Mouse (Mus musculus) layer of hippocampus, postnatal 36 days (tissue): Measurements from ENCODE around the gene Fcgrt. TPM values are rescaled to one million over a fixed set of nuclear protein-coding genes. Genes with fewer than 3 reads are reported as not detected.

Experiments
- DNase-seq, 2 experiments: peaks; one replicate each; pipeline ENCODE4 v3.0.0; 2022
- total RNA-seq, 2 experiments: library from RNA; stranded (reverse); gene quantifications; 2 replicates each; pipeline ENCODE4 v1.2.3; 2021

The Fcgrt gene
- total RNA-seq, 2 experiments from 2014 or later, result 16.7 to 18.5 TPM

GRCm38 (mm10) chr7:45082401-45083299, 21.0 kb downstream of the Fcgrt start:
- DNase-seq, result no peak

DNA sequence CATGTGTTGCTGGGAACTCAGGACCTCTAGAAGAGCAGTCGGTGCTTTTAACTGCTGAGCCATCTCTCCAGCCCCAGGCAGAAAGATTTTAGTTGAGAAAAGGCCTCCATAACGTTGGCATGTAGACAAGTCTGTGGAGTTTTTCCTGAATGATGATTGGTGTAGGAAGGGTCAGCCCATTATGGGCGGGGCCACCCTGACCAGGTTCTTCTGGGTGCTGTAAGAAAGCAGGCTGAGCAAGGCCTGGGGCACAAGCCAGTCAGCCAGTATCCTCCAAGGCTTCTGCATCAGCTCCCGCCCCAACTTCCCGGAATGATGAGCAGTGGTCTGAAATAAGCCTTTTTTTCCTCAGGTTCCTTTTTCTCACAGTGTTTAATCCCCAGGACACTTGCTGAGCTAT, 22.6 kb downstream of the Fcgrt start:
- DNase-seq, result no peak

DNA sequence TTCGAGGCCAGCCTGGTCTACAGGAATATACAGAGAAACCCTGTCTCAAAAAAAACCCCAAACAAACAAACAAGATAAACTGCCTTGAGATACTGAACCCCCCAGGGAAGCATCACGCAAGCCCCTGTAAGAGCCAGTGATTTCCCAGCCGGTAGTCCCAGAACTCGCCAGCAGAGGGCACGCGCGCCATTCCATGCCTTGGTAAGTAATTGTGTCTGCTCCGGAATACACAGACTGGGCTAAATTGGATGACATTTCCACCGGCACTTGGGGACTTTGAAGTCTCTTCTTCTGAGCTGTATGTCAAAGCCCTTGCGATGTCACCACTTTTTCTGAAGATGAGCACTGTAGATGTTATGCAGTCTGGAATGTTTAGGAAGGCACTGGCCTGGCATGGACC, 23.8 kb downstream of the Fcgrt start:
- DNase-seq, result peak; percentile 87 to 89

- peak; percentile 38 to 41 for DNase-seq
Measured at GRCm38 (mm10) chr7:45078513-45078912, 25.1 kb downstream of the Fcgrt start.

DNA sequence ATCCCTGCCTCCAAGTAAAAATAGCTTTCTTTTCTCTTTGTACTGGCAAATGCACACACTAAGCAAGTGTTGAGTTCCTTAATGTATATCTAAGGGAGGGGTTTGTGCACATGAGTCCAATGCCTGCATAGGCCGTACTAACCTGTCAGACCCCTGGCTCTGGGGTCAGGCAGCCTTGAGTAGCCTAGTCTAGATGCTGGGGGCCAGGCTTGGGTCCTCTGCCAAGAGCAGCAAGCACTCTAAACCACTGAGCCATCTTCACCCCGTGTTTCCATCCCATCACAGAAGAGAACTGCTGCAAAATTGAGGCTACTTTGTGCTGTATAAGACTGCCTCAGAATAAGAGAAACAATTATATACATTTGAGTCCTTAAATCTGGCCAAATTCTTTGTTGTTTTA, 25.8 kb downstream of the Fcgrt start:
- no peak for DNase-seq

GRCm38 (mm10) chr7:45077322-45077721, 26.3 kb downstream of the Fcgrt start:
- DNase-seq, result no peak

DNA sequence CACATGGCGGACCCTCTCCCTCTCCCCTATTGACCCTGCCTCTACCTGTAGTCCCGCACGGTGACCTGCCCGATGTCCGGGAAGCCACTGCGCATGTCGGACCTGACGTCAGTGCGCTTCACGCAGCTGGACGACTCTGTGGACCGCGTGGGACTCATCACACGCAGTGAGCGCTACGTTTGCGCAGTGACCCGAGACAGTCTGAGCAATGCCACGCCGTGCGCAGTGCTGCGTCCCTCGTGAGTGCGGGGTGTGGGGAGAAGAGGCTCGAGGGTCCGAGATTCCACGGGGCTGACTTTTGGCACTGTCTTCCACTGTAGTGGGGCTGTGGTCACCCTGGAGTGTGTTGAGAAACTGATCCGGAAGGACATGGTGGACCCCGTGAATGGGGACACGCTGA, 27.1 kb downstream of the Fcgrt start:
- no peak for DNase-seq

DNA sequence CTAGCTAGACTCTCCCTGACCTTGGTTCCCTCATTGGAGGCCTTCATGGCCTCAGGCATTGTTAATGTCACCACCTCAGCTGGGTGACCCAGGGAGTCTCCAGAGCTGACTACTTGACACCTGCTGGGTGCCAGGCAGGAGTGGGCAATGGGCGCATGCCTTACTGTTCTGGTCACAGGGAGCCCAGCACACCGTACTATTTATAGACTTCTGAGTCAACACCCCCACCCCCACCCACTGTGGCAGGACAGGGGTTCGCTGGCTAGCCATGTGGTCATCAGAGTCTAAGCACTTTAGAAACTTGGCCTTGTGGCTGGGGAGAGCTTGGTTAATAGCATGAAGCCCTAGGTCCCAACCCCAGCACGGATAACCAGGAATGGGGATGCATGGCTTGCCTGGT, 28.2 kb downstream of the Fcgrt start:
- no peak for DNase-seq

DNA sequence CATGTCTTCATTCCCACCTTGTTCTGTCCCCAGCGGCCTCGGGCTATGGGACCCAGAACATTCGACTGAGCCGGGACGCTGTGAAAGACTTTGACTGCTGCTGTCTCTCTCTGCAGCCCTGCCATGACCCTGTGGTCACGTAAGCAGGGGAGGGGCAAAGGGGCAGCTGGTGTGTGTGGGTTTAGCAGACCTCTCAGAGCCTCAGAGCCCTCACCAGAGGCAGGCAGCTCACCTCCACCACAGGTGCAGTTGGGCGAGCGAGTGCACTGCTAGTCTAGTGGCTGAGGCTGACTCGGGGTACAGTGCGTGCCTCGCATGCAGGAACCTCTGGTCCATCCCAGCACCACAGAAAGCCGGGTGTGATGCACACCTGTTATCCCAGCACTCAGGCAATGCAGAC, 29.7 kb downstream of the Fcgrt start:
- no peak for DNase-seq

DNA sequence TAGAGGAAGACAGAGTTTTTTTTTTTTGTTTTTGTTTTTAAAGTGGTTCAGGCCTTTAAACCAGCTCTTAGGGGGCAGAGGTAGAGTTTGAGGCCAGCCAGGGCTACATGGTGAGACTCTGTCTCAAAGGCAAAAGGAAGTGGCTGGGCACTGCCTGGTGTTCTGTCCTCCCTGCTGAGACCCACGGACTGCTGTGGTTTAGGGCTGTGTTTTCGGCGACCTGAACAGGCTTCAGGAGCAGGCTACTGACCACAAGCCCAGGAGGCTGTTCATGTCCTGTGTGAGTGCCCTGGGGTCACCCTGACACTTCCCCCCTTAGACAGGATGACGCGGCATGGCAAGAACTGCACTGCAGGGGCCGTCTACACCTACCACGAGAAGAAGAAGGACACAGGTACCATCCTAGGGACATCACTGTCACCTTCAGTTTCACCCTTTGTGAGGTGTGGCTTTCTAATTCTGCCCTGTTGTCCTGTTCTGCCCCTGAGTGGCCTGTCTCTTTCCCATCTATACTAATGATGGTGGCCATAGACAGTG, 30.4 kb downstream of the Fcgrt start:
- DNase-seq, result no peak

DNA sequence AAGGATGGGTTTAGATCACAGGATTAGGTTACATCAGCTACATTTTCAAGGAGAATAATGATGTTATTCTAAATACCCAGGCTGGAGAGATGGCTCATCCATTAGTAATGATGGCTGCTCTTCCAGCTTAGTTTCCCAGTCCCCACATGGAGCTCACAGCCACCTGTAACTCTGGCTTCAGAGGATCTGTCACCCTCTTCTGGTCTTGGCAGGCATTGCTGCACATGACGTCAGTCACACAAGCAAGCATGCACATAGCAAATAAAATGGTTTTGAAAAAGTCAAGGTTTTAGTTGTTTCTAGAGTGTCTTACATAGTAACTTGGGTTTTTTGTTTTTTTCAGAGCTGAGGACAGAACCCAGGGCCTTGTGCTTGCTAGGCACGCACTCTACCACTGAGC, 31.4 kb downstream of the Fcgrt start:
- no peak for DNase-seq

- DNase-seq, result no peak
Measured at GRCm38 (mm10) chr7:45069671-45070070, 34.0 kb downstream of the Fcgrt start.

- no peak for DNase-seq
Measured at GRCm38 (mm10) chr7:45068000-45068318, 35.7 kb downstream of the Fcgrt start.

DNA sequence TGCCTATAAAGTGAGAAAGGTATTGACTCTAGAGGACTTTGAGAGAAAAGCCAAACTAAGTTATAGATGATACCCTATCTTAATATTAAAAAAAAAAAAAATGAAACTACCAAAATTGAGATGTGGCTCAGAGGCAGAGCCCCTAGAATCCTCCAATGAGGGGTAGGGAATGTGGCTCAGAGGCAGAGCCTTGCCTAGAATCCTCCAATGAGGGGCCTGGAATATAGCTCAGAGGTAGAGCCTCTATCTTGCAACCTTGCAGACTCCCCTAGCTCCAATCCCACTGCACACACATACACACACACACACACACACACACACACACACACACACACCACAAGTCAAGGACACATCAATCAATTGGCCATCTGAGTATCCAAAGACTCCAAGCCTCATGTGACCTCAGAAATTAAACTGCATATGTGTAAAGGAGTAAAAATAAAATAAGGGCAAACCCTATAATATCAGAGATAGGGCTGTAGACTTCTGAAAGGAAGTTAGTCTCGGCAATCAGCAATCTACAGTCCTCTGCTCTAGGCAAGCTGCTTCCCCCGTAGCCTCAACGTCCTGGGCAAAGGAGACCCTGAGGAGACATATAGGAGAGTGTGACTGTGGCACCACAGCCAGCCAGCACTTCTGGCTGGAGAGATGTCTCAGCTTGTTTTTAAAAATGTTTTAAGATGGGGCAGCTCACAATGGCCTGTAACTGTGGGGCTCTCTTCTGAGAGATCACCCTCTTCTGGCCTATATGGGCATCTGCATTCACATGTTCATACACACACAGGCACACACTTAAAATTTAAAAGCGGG, 36.3 kb downstream of the Fcgrt start:
- no peak for DNase-seq

GRCm38 (mm10) chr7:45062239-45062835, 41.3 kb downstream of the Fcgrt start, which contains the start of the genes Nosip and Prrg2:
Nosip (plus strand) TSS chr7:45062429.
Prrg2 (minus strand) TSS chr7:45062677.
- peak; percentile 93 to 94 for DNase-seq

DNA sequence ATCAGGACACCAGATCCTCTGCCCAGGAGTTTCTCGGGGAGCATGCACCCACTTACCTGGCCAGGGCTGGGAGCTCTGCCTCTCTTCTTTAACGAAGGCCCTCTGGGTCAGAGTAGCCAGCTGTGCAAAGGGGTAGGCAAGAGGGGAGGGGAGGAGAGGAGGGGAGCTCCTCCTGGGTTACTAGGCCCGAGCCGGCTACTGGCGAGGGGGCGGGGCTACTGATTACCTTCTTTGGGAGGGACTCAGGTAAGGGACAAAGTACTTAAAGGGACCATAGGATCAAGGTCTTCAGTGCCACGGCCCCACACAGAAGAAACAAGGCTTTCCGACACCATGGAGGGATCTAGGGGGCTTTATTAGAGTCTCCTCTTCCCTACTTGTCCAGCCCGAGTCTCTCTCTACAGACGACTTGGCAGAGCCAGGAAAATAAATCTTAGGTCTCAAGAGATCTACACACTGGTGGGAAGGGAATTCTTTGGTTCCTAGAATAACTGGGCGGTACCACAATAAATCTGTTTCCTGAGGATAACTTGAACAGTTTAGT, 42.0 kb downstream of the Fcgrt start:
- no peak for DNase-seq

GRCm38 (mm10) chr7:45060632-45061122, 43.0 kb downstream of the Fcgrt start:
- no peak for DNase-seq

- DNase-seq, result no peak
Measured at GRCm38 (mm10) chr7:45058607-45059571, 44.8 kb downstream of the Fcgrt start.

GRCm38 (mm10) chr7:45056972-45057348, 46.7 kb downstream of the Fcgrt start:
- no peak for DNase-seq

DNA sequence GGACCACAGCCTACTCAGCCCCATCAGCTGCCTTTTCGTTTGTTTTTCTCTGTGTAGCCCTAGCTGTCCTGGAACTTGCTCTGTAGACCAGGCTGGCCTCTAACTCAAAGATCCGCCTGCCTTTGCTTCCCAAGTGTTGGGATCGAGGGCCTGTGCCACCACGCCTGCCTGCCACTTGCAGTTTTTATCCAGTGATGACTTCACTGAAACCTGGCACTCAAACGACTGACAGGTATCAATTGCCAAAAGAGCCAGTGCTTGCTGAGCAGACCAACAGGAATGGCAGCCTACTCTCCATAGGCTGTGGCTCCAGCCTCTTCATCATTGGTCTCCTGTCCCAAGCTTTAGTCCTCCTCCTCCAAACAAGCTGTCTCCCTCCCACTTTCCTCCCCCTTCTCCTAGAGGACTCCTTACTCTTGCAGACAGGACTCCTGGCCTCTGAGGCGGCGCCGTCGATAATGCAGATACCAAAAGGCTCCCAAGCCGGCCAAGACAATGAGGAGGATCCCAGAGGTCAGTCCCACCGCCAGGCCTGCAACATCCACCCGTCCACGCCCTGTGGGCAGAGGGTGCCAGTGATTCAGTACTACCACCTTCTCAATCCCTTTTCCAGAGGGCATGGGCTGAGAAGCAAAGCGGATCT, 47.2 kb downstream of the Fcgrt start:
- no peak for DNase-seq
